Mouse (Mus musculus) forebrain, postnatal 0 days (tissue): ENCODE data around the gene Mapk8ip3. TPM values are rescaled to one million over a fixed set of nuclear protein-coding genes. Genes with fewer than 3 reads are reported as not detected.
A peak's percentile ranks its signal among the peaks of the same experiment; 100 is the strongest.

Experiments used
- ATAC-seq: fragments of 200-750 bp; cut with Nextera tagmentation; 2 replicates; pipeline ENCODE4 v1.8.0; 2017; ENCODE audit warnings: mild to moderate bottlenecking, moderate library complexity
- DNase-seq: peaks from one replicate; pipeline ENCODE4 v3.0.0-alpha.2; 2015
- H3K27ac ChIP-seq: fragments of 300-500 bp; sonication (generic); 2 replicates; pipeline ENCODE4 v1.5.1; 2014; ENCODE audit warnings: low read depth, mild to moderate bottlenecking, antibody characterized with exemption, low read length, moderate library complexity, mixed read lengths
- H3K27me3 ChIP-seq: fragments of 300-500 bp; sonication (generic); 2 replicates; pipeline ENCODE4 v1.6.1; 2014; ENCODE audit warnings: mild to moderate bottlenecking, low read length, mixed read lengths; ENCODE audit not compliant: insufficient read depth
- H3K36me3 ChIP-seq: fragments of 300-500 bp; sonication (generic); 2 replicates; pipeline ENCODE4 v1.6.1; 2014; ENCODE audit warnings: mild to moderate bottlenecking, moderate library complexity; ENCODE audit not compliant: insufficient read depth
- H3K4me1 ChIP-seq: fragments of 300-500 bp; sonication (generic); 2 replicates; pipeline ENCODE4 v1.6.1; 2014; ENCODE audit warnings: antibody characterized with exemption; ENCODE audit not compliant: insufficient read depth
- H3K4me2 ChIP-seq: fragments of 300-500 bp; sonication (generic); 2 replicates; pipeline ENCODE4 v1.6.1; 2014; ENCODE audit warnings: low read depth, mild to moderate bottlenecking, moderate library complexity
- H3K4me3 ChIP-seq: fragments of 300-500 bp; sonication (generic); 2 replicates; pipeline ENCODE4 v1.5.1; 2014; ENCODE audit warnings: low read depth, low read length, mixed read lengths
- H3K9ac ChIP-seq: fragments of 300-500 bp; sonication (generic); 2 replicates; pipeline ENCODE4 v1.6.1; 2014; ENCODE audit warnings: mild to moderate bottlenecking
- H3K9me3 ChIP-seq: fragments of 300-500 bp; sonication (generic); 2 replicates; pipeline ENCODE4 v1.6.1; 2016; ENCODE audit warnings: low read length
- CTCF ChIP-seq: sonication (generic); IDR thresholded peaks from 2 replicates; pipeline ENCODE4 v1.5.1; 2016; ENCODE audit warnings: antibody characterized with exemption, control low read depth, low read depth
- WGBS: fragments of 180-500 bp; shearing (Covaris S2); extraction: QIAGEN DNeasy Blood & Tissue Kit; methylation state at CpG from one replicate; pipeline ENCODE4 v1.1.7; 2014; 5-methylcytosine and 5-hydroxymethylcytosine counted together
- polyA plus RNA-seq: library from polyadenylated mRNA; unstranded; fragments of >200 nt; fragmentation: Nextera tagmentation; extraction: Ambion mirVana; gene quantifications from 2 replicates; pipeline ENCODE4 v1.2.1, GENCODE M21; 2015
- total RNA-seq: library from RNA; depleted of rRNA; stranded (reverse); fragments of >200 nt; gene quantifications from 2 replicates; pipeline ENCODE4 v1.2.3, GENCODE M21; 2014

Mapk8ip3 gene
- total and polyA plus RNA-seq, 2 experiments from 2014 or later = 65.1 to 151 TPM

DNA sequence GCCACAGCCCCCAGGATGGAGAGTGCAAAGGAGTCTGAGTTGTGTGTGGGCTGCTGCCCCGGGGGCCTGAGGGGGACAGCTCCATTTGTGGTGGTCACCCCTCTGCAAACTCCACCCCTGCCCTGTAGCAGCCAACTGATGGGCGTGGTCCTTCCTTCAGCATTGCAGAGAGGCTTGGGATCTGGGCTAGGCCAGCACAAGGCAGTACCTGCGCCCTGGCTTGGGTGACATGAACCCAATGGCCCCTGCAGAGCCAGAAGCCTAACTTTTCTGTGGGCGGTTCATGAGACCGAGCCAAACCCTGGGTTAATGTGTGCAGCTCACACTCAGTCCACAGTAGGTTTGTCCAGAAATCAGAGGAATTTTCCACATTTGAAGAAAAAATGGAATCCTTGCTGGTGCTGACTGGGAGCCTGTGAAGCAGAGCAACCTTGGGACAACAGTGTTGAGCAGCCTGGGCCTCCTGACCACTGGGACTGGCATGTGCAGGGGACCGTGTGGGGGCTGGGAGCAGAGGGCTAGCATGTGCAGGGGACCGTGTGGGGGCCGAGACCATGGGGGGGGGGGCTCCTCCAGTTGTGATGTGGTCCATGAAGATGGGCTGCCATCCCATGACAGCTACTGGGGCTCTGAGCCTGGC, 78.8 kb downstream of the Mapk8ip3 start:
- no peak for TF ChIP-seq CTCF
- no peak for ATAC-seq
- 89% methylated on average over 8 of the region's 8 CpGs for WGBS

DNA sequence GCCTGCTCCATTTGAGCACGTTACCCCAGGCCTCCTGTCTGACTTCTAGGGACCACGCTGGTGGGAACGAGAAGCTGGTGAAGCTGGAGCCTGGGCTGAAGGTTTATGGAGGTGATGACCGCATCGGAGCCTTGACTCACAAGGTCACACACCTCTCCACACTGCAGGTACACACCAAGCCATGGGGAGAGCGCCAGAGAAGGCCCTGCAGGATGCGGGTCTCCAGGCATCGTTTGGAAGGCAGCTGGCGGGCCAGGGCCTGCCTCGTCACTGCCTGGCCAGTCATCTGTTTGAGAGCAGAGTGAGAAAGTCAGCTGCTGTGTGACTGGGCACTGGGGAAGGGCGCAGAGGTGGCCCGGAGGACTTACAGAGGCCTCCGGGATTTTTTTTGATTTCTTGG, 80.2 kb downstream of the Mapk8ip3 start:
- no peaks in the 10 kb centered on the region for H3K9me3 ChIP-seq
- H3K27ac ChIP-seq = no peak overlapping the region
- H3K27me3 ChIP-seq = no peaks in the 10 kb centered on the region
- ATAC-seq (no peak), DNase-seq (no peak)
- H3K36me3 ChIP-seq = peaks cover 52% of the 10 kb centered on the region
- H3K4me3 ChIP-seq = no peak overlapping the region
- H3K9ac ChIP-seq = no peak overlapping the region
- no peaks in the 10 kb centered on the region for H3K4me1 ChIP-seq
- no peak overlapping the region for H3K4me2 ChIP-seq
- 91% methylated on average over 13 of the region's 13 CpGs for WGBS
- TF ChIP-seq CTCF = no peak

More for the DNA sequence above, 78.8 kb downstream of the Mapk8ip3 start:
- Histone ChIP-seq H3K4me3 (no peak overlapping the region), H3K9ac (no peak overlapping the region), H3K36me3 (peaks cover 64% of the 10 kb centered on the region), H3K4me1 (no peaks in the 10 kb centered on the region), H3K9me3 (no peaks in the 10 kb centered on the region), H3K4me2 (no peak overlapping the region), H3K27ac (no peak overlapping the region), H3K27me3 (no peaks in the 10 kb centered on the region)
- DNase-seq = no peak

DNA sequence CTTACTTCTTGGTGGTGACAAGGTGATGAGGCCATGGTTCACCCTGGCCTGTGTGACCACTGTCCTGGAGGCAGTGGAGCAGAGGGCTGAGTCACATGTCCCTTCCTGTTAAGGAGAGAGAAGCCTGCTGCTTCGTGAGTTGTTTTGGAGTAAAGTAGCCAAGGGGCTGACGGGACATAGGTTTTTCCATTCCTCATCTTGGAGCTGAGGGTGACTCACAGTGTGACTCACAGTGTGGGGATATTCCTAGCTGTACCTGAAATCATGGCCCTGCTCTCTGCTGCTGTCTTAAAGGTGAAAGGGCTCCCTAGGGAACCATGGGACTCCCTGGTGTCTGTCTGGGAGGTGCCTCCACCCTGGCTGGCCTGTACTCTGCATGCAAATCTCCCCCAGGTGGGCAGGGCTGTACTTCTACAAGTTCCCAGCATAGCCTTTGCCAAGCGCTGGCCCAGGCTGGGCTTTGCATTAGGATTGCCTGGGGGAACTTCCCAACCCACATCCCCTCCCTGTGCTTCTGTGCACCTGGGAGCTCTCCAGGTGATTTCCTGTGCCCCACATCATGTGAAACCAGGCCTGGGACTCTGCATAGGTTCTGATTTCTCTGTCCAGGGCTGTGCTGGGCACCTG, 80.8 kb downstream of the Mapk8ip3 start:
- H3K4me1 ChIP-seq = peaks cover 4% of the 10 kb centered on the region; the same call in 1 of the 2 replicates
- no peak overlapping the region for H3K27ac ChIP-seq
- H3K4me2 ChIP-seq = no peak overlapping the region
- no peaks in the 10 kb centered on the region for H3K9me3 ChIP-seq
- WGBS = 76% methylated on average over 3 of the region's 3 CpGs
- H3K4me3 ChIP-seq = no peak overlapping the region
- no peak for DNase-seq
- H3K36me3 ChIP-seq = peaks cover 45% of the 10 kb centered on the region
- no peak for TF ChIP-seq CTCF
- ATAC-seq = no peak
- H3K27me3 ChIP-seq = no peaks in the 10 kb centered on the region
- H3K9ac ChIP-seq = no peak overlapping the region

DNA sequence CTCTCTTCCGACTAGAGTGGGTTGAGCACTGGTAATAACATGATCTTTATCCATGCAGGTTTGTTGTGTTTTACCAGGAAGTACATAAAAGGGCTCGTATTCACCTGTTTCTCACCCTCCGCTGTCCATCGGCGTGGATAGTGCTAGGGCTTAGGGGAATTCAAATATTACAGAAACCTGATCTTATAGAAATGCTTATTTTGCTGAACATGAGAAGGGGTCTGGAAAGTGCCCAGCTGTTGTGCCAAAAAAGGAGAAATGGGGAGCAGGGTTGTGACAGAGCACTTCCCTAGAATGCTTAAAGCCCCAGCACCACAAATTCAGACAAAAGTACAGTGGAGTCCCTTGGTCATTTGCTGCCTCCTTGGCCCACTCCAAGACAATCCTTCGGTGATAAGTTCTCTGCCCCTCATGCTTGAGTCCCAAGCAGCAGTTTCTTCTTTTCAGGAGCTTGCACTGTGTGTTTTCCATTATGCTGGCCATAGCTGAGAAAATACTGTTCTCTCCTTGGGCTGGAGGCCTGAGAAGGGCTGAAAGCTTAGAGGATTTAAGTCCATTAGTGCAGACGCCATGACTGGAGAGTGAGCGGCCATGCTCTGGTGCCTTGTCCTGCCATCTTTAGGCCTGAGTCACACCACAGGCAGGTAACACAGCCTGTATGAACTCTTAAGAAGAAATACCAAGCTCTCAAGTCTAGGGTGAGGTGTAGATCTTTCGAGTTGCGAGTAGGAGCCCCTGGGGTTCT, 85.2 kb downstream of the Mapk8ip3 start:
- H3K27ac ChIP-seq = no peak overlapping the region
- no peak for TF ChIP-seq CTCF
- H3K9ac ChIP-seq = no peak overlapping the region
- H3K27me3 ChIP-seq = no peaks in the 10 kb centered on the region
- DNase-seq = no peak
- ATAC-seq = no peak
- H3K9me3 ChIP-seq = no peaks in the 10 kb centered on the region
- H3K4me2 ChIP-seq = peak overlapping the region; percentile 96
- WGBS = 80% methylated on average over 10 of the region's 10 CpGs
- peaks cover 29% of the 10 kb centered on the region for H3K36me3 ChIP-seq
- H3K4me3 ChIP-seq = peak overlapping the region; percentile 84
- H3K4me1 ChIP-seq = peaks cover 16% of the 10 kb centered on the region; the same call in 1 of the 2 replicates

DNA sequence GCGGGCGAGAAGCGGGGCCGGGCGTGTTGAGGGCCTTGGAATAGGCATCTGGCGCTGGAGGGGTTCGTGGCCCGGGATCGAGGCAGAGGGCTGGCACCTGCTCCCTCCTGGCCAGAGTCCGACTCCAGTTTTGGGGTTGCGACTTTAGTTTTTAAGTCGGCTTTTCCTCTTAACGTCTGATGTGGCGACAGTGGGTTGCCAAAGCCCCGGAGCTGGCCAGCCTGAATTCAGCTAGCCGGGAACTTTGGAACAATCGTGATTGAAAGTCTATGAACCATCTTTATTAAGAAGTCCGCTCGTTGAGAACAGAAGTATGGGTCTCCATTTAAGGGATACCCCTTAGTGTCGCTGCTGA, 86.0 kb downstream of the Mapk8ip3 start:
- peak overlapping the region; percentile 64; the same call in 1 of the 2 replicates for H3K27ac ChIP-seq
- peak overlapping the region; percentile 84 for H3K4me3 ChIP-seq
- DNase-seq (peak; percentile 27), ATAC-seq (no peak)
- H3K27me3 ChIP-seq = no peaks in the 10 kb centered on the region
- H3K9me3 ChIP-seq = no peaks in the 10 kb centered on the region
- H3K36me3 ChIP-seq = peaks cover 23% of the 10 kb centered on the region
- H3K4me1 ChIP-seq = peaks cover 16% of the 10 kb centered on the region; the same call in 1 of the 2 replicates
- no peak for TF ChIP-seq CTCF
- under 1% methylated on average over 20 of the region's 20 CpGs for WGBS
- peak overlapping the region; percentile 96 for H3K4me2 ChIP-seq
- H3K9ac ChIP-seq = peak overlapping the region; percentile 53

DNA sequence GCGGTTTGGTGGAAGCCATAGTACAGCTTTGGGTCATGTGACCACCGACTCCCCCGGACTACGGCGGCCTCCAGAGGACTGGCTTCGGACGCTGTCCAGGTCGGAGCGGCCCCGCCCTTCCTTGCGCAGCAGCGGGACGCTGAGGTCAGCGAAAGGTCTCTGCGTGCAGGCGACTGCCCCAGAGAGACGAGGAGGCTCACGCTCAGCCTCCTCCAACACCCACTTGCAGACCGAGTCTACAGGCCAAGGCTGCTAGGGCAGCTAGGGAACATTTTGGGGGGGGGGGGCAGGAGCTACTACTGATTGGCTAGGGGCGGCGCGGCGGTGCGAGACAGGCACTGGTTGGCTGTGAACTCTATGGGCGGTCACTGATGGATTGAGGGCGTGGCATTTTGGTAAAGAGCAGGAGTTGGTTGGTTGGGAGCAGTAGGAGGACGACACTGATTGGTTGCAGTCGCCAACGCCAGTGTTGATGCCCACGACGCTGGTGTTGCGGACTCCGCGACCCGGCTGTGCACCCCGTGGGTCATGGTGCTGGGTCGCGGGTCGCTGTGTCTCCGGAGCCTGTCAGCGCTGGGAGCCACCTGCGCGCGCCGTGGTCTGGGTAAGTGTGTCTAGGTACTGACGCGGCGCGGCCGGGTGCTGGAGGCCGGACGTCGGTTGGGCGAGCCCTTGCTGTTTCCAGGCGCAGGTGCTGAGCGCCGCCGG, 86.6 kb downstream of the Mapk8ip3 start, which contains the start of gene Fahd1:
Gene Fahd1, minus strand, starts transcription at position 300 of the 708 bp plus-strand sequence.
- peak within 1 kb of the TSS; percentile 96 for H3K4me2 ChIP-seq
- DNase-seq = peak; percentile 97
- no peaks in the 10 kb centered on the region for H3K27me3 ChIP-seq
- H3K9ac ChIP-seq = peak within 1 kb of the TSS; percentile 64
- peak; percentile 99 for ATAC-seq
- 1% methylated on average over 58 of the region's 58 CpGs for WGBS
- peaks cover 16% of the 10 kb centered on the region; the same call in 1 of the 2 replicates for H3K4me1 ChIP-seq
- no peak; the same call in 1 of the 2 replicates for TF ChIP-seq CTCF
- no peaks in the 10 kb centered on the region for H3K9me3 ChIP-seq
- H3K4me3 ChIP-seq = peak within 1 kb of the TSS; percentile 84
- peaks cover 17% of the 10 kb centered on the region for H3K36me3 ChIP-seq
- H3K27ac ChIP-seq = peak within 1 kb of the TSS; percentile 93
